Mouse (Mus musculus) adrenal gland, adult 8-10 months (tissue): ENCODE data around the gene Spsb1. TPM values are rescaled to one million over a fixed set of nuclear protein-coding genes. Genes with fewer than 3 reads are reported as not detected.

ENCODE experiments used
- DNase-seq: peaks from one replicate; pipeline ENCODE4 v3.0.0; 2022
- total RNA-seq, 4 experiments: library from RNA; stranded (reverse); gene quantifications; 2 replicates each; pipeline ENCODE4 v1.2.4; 2022

Gene Spsb1
- total RNA-seq, 4 experiments from 2014 or later, result 17.0 to 29.8 (median 23.9) TPM

DNA sequence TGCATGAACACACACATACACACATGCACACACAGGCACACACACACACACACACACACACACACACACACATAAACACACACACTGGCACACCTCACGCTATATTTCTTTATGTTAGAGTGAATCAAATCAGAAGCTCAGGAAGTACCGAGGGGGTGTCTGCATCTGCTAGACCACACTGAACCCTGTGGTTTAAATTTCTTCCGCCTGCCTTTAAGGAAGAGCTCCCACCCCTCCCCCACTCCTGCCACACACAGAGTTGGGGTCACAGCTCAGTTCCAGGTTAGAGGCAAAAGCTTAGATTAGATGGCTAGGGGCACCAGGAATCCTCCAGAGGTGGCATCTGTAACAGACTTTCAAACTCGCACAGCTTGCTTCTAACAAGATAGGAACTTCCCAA lies 42.4 kb downstream of the Spsb1 start:
- DNase-seq, result no peak

GRCm38 (mm10) chr4:149910558-149910957 lies 44.3 kb downstream of the Spsb1 start:
- DNase-seq, result no peak

DNA sequence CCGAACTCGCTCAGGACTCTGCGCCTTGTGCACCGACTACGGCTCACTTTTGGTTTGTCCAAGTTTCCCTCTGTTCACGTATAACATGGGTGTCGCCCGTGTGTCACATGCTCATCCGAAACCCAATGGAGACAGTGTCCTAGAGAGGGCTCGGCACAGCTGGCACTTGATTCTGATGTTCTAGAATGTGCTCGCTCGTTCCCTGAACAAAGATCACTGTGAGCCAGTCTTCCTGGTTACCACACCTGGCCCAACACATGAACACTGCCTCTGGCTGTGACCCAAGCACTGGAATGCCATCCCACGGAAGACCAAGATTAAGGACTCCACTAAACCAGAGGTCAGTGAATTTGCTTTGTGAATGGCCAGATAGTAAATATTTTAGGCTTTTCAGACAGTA lies 45.3 kb downstream of the Spsb1 start:
- DNase-seq, result no peak

DNA sequence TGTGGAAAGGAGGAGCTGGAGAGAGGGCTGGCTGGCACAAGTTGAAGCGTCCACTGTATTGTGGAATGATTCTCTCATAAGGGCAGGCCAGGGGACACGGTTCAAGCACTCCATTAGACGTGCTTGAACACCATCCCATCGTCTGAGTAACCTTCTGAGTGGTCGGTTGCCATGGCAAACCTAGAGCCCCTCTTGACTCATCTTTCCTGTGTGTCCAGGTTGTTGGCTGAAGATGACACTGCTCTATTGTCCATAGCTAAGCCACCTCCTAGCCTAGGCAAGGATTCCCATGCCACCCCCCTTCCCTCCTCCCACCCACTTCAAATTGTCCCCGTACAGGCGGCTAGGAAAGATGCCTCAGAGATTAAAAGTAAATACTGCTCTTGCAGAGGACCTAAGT lies 45.9 kb downstream of the Spsb1 start:
- no peak for DNase-seq

DNA sequence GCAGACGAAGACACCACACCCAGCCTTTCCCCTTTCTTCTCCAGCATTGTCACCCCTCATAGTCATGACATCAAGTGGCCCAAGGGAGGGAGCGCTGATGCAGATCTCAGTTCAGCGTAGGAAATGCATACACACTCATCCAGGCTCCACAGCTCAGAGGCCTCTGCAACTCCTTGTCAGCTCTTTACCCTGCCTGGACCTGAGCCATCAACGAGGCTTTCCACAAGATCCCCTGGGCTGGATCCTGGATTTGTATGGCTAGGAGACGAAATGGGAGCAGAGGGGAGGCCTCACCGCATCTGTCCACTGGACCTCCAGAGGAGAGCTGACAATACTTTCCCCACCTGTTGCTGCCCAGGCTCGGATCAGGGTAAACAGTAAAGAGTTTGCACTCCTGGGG lies 47.2 kb downstream of the Spsb1 start:
- no peak for DNase-seq

- no peak for DNase-seq
These were observed 47.9 kb downstream of the Spsb1 start for GRCm38 (mm10) chr4:149906921-149907320.

DNA sequence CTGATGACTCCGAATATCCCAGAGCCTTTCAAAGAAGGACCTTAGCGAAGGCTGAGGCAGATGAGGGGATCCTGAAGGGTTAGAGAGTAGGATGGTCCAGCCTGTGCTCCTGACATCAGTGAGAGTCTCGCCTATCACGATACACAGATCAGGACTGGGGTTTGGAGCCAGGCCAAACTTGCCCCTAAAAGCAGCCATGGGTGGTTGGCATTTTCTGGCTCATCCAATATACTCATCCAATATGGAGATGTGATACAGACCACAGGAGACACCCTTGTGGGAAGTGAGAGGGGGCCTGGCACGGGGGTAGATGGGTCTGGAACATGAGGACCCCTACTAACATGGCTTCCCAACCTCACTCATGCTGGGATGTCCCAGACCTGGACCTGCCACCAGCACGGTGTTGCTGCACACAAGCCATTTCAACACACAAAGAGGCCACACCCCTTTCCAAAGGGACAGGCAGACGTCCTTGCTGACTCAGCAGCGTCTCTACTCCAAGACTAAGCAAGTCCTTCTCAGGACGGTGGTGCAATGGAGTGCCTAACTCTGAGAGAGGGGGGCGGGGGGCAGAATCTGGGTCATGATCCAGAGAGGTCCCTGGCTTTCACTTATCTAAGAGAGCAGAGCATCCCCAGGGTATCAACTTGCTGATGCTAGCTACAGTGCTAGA lies 49.4 kb downstream of the Spsb1 start:
- DNase-seq, result no peak

DNA sequence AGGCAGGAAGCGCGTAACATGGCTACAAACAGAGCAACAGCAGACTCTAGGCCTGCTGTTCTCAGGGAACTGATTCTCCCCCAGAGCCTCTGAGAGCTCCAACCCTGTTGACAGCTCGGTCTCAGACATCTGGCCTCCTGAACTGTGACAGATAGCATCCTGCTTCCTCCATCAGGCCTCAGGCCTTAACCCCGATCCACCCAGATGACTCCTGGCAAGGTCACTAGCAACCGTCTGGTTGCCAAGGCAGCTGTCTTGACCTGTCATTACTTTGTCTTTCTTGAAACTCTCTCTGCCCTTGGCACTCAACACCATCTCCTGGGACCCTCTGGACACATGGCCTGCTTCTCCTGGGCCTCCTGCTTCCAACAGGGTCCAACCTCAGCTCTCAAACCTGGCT lies 51.8 kb downstream of the Spsb1 start:
- DNase-seq, result peak; percentile 43

GRCm38 (mm10) chr4:149901349-149901782 lies 53.5 kb downstream of the Spsb1 start:
- DNase-seq, result no peak

- no peak for DNase-seq
These were observed 57.1 kb downstream of the Spsb1 start for GRCm38 (mm10) chr4:149897661-149898260.

DNA sequence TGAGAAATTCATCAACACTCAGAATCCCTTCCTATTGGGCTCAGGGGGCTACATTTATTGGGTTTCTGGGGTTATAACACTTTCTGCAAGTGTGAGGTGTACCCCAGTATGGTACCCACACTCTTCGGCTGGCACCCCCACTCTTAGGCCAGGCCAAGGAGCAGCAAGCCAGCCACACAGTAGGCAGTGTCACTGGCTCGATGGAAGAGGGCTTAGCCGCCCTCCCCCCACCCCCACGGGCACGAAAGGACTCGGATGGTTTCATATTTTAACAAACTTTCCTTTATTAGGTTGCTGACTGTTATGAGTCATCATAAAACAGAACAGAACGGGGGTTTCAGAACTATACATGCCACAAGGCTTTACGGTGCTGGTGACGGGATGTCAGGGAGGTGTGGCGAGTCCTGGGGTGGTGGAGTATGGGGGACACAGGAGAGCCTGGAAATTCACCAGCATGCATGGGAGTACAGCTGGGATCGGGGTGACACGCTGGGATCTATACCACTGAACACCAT lies 58.8 kb downstream of the Spsb1 start:
- DNase-seq, result no peak

DNA sequence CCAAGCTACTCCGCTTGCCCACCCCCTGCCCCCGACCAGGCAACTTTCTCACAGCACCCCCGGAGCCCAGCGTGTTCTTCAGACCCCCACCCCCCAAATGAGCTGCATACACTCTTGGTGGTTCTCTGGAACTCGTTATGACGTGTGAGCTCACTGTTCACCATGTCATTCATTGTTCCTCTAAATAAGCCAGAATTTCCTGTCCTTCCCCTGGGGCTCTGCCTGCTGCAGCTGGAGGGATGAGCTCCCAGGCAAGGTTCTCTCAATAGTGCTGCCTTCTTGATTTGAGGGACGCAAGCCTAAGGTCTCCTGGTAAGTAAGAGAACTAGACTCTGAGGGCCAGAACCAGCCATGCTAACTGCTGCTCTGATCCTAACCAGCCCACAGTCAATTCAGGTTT lies 59.6 kb downstream of the Spsb1 start:
- no peak for DNase-seq

- no peak for DNase-seq
These were observed 60.5 kb downstream of the Spsb1 start for GRCm38 (mm10) chr4:149894300-149894699.

DNA sequence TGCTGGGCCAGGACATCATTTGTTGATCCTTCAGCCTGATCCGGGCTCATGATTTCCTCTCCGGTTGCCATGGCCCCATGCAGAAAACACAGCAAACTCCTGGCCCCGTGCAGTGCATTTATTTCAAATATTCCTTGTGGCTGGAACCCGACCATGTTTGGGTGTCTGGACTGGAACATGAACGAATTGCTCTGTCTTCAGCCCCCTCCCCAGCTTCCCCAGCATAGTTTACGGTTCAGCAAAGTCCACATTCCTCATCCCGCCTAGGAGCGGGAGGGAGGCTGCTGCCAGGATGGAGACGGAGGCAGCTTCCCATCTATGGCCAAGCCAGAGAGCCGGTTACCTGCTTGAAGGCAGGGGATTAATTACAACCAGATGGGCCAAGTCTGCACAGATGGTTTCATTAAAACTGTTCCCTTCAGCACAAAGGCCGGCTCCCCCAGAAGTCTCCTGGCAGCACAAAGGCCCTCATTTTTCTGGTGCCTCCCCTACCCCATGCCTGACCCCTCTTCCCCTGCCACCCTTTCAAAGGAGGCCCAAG lies 61.2 kb downstream of the Spsb1 start:
- DNase-seq, result no peak

DNA sequence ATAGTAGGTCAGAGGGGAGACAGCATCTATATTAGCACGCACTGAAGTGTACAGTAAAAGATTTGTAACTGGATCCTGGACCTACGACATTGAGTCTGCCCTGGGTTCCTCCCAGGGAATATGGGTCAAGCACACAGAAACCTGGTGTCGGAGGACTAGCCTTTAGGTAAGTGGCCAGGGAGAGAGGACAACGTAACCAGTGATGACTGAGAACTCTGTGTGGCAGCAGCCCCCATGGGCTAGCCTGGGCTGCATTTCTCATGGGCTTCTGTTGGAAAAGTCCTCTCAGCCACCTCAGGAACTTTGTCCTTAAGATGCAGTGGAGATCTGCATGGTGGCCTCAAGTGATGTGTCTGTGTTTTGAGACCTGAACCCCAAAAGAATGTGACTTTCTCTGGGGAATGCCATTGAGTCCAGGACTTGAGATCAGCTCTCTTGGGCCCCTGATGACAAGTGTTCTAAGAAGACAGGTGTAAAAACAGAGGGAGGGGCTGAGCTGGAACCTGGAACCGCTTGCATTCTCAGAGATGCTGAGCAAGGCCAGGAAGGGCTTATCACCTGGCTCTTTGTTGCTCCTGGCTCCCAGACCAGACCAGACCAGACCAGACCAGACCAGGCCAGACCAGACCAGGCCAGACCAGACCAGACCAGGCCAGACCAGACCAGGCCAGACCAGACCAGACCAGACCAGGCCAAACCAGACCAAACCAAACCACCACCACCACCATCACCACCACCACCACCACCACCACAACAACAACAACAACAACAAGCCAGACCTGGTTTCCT lies 63.5 kb downstream of the Spsb1 start:
- DNase-seq, result no peak

DNA sequence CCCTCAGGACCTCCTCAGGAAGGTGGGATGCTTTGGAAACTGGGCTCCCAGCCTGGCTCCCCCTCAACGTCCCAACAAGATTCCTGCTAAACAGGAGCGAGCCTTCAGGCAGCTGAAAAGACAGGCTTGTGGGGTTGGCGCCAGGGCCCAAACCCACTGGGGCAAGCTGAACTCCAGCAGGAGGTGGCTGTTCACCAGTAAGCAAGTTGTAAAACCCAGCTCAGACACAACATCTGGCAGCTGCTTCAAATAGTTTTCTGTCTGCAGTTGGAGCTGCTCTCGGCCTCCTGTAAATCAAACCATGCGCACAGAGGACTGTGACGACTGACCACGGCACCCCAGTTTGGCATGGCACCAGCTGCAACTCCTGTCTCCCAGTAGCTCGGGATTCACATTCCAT lies 64.3 kb downstream of the Spsb1 start:
- DNase-seq, result peak; percentile 38

GRCm38 (mm10) chr4:149889851-149890250 lies 65.0 kb downstream of the Spsb1 start:
- DNase-seq, result peak; percentile 78

- no peak for DNase-seq
These were observed 65.9 kb downstream of the Spsb1 start for GRCm38 (mm10) chr4:149888736-149889470.

- DNase-seq, result no peak
These were observed 66.7 kb downstream of the Spsb1 start for GRCm38 (mm10) chr4:149888156-149888555.

DNA sequence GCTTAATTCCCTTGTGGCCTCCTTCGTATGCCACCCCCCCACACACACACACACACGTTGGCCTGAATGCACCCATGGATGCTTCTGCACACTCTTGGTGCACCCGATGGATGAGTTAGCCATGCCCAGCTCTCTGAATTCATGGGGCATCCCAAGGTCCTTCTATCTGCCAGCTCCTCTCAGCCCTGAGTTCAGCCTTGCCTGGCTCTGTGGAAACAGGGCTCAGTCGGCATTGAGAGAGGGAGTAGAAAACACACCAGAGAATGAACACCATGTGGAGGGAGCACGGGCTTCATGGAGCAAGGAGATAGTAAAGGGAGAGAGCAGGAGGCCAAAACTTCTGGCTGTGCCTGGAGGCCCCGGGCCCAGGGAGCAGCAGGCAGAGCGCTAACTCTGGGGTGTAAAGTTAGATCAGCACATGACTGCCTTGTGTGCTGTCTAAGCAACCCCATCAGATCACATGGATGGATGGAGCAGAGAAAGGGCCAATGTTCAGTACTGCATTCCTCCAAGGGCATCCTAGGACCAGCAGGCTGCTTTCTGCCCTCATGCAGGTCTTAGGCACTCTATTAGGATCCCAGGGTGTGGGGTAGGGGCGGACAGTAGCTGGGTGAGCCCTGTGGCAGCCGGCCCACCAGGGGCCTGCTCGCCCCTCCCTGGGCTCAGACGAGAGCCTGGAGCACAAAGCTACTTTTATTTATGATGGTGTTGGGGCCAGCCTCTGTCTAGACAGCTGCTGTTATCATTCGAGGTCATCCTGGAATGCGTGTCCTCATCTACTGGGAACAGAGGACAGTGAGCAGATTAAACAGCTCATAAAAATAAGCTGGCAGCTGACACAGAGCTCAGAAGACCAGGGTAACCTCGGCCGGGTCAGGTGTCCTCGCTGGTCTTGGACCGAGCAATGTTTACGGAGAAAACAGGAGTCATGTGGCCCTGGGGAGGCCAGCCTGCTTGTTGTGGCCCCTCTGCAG lies 68.3 kb downstream of the Spsb1 start:
- peak; percentile 75 for DNase-seq

DNA sequence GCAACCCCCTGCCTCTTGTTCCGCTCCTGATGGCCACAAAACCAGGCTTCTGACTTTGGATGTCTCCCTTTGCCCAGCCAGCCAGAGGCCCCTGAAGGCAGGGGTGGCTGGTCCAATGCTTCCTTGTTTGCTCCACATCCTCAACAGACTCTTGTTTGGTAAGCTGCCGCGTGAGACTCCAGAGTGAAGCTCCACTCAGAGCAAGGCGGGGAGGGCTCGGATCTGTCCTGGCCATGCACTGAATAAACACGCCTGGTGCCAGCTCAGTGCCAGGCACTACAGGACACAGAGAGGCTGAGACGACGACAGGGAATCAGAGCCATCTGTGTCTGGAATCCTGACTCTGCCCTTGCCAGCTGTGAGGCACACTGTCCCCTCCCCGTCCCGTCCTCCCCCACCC lies 70.9 kb downstream of the Spsb1 start:
- DNase-seq, result no peak
